Mouse (Mus musculus) bone marrow macrophage, adult 2 months (primary cell): ENCODE data around the gene Tmem86b.

Experiments
- CTCF ChIP-seq: IDR thresholded peaks from 2 replicates; pipeline ENCODE4 v1.5.1; 2012; ENCODE audit warnings: low read depth, mild to moderate bottlenecking, low read length, moderate library complexity
- POLR2A ChIP-seq: IDR thresholded peaks from 2 replicates; pipeline ENCODE4 v1.6.1; 2012; ENCODE audit warnings: mild to moderate bottlenecking, low read depth, low read length, borderline replicate concordance

DNA sequence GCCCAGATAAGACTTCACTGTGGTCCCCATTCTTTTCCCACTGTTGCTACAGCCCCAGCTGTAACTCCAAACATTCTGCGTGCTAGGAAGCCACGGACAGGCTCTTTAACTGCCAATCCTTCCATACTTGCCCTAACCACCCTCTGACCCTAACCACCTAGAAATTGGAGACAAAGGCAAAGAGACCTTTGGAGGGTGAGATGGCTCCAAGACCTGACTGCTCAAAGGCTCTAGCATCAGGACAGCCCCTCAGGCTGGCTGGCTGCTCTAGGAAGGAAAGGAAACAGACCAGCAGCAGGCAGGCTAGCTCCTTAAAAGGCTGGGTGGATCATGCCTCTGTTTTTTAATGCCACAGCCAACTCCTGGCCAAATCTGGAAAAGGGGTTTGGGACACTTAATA, 23.0 kb upstream of the Tmem86b start:
- TF ChIP-seq POLR2A (no peak), CTCF (no peak)
